Mouse (Mus musculus) right cerebral cortex, adult 2 months (tissue): Measurements from ENCODE around the gene Prss50.
A peak's percentile ranks its signal among the peaks of the same experiment; 100 is the strongest.

ENCODE experiments used
- DNase-seq, 2 experiments: peaks; one replicate each; pipeline ENCODE4 v3.0.0; 2021 to 2022; ENCODE audit warnings: low spot score in 2 of 2

Prss50 gene

DNA sequence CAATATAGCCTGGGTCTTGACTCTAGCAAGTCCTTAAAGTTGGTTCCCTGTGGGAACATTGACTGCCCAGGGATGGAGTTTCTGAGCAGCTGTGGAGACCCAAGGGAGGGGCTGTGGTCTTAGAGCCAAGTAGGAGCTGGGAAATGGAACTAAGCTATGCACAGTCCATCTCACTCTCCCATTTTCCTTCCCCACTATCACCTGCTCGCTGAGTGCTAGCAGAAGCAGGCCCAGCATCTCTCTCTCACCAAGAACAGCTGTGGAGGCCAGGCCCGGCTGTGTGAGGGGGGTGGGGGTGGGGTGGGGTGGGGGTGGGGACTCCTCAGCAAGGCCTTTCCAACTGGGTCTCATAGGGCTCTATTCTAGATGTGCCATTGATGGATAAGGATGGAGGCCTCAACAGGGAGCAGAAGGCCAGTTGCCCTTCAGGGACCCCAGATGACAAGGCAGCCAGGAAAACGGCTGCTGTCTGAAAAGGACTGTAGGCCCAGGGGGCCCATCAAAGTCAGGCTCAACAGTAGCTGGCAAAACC, 17.0 kb downstream of the Prss50 start:
- DNase-seq: no peak

DNA sequence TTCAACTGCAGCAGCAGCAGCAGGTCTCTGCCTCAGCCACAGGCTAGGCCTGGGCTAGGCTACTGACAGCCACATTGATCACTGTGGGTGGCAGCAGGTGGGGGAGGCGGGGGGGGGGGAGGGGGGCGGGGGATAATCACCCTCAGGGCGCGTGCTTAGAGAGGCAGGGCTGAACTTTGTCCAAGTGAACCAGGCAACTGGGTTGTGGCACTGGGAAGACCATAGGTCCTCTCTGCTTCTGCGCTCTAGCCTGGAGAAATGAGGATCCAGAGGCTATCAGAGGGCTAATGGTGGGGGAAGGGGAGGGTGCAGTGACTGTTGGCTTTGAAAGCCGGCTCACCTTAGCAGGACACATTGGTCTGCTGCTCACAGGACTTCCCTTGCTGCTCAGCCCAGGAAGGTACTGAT, 17.5 kb downstream of the Prss50 start:
- DNase-seq: no peak

DNA sequence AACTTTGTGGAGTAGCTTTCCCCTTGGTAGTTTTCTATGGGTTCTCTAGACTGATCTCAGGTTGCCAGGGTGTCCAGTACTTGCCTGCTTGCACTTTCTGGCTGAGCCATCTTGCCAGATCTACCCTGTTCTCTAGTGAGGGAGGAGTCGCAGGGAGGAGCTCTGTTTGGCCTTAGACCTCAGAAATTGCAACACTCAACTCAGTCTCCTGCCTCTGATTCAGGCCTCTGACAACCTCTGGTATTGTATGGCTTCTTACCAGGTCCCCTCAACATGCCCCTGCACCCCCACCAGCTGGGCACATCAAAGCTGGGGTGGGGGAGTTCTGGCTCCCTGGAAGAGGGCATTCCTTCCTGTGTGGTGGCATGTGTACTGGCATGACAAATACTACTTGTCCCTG, 19.6 kb downstream of the Prss50 start:
- no peak for DNase-seq

- peak in 1 of 2 experiments; percentile 18 for DNase-seq
Observed at GRCm38 (mm10) chr9:110877888-110878287, 20.1 kb downstream of the Prss50 start.

DNA sequence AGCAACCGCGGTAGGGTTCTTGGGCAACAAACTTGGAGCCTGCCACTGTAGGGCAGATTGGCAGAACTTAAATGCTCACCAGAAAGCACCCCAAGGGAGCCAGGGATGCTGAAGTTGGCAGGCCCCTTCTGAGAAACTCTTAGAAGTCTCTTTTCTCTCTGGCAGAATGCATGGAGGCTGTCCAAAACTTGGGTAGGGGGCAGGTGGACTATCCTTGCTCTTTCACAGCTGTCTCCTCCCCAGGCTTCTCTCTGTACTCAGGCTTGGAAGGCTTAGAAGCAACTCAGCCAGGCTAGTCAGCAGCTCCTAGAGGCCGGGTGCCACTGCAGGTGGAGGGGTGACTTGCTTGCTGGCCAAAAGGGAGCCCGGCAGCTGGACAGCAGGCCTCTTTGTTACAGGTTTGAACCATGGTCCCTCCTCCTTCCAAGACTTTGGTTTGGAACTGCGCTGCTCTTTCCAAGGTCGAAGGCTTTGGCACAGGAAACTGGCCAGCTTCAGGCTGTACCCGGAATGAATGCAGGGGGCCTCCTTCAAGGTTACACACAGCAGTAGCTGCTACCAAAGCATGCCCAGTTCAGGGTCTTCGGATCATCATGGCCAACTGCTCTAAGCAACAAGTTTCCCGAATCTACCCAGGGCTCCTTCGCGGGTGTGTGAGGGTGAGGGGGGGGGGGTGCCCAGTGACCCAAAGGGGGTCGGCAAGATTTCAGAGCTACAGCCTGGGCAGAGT, 21.6 kb downstream of the Prss50 start, which contains the start of gene Als2cl:
Gene Als2cl (plus strand): TSS at position 680 of the 730 bp plus-strand sequence.
- DNase-seq: peak; percentile 15 to 25

GRCm38 (mm10) chr9:110879998-110880561, 22.3 kb downstream of the Prss50 start, which contains the start of gene Tmie:
Gene Tmie (minus strand): TSS chr9:110880113.
- DNase-seq: peak; percentile 14 to 18

DNA sequence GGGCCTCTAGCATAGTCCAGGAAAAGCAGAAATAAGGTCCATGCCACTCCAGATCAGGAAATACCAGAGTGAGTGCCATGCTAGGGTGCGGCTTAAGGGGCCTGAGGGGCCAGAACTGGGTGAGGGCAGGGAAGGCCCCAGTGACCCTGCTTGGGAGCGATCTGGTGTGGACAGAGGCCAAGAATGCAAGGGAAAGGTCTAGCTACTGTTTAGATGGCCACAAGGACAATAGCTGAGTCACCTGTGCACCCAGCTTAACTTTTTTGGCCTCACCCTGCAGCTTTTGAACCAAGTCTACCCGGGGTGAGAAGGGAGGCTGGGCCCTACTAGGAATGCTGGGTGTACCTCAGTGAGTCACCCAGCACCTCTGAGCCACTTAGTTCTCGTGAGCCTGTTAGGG, 23.0 kb downstream of the Prss50 start:
- DNase-seq: no peak

DNA sequence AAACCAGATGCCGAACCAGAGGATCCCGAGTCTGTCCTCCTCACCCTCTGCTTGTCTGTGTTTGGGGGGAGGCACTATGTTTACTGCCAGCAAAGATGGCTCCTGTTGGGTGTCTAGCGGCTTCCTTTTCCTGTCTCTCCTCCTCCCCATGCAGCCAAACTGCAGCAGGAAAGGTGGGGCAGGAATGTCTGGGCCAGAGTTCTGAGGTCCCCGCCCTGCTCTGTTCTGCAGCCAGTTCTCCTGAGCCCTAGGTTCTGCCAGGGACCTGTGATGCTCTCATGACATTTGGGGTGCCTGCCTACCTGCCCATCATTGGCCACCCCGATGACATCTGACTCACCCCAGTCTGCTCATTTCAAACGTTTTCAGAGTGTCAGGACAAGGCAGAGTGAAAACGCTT, 24.2 kb downstream of the Prss50 start:
- no peak for DNase-seq

DNA sequence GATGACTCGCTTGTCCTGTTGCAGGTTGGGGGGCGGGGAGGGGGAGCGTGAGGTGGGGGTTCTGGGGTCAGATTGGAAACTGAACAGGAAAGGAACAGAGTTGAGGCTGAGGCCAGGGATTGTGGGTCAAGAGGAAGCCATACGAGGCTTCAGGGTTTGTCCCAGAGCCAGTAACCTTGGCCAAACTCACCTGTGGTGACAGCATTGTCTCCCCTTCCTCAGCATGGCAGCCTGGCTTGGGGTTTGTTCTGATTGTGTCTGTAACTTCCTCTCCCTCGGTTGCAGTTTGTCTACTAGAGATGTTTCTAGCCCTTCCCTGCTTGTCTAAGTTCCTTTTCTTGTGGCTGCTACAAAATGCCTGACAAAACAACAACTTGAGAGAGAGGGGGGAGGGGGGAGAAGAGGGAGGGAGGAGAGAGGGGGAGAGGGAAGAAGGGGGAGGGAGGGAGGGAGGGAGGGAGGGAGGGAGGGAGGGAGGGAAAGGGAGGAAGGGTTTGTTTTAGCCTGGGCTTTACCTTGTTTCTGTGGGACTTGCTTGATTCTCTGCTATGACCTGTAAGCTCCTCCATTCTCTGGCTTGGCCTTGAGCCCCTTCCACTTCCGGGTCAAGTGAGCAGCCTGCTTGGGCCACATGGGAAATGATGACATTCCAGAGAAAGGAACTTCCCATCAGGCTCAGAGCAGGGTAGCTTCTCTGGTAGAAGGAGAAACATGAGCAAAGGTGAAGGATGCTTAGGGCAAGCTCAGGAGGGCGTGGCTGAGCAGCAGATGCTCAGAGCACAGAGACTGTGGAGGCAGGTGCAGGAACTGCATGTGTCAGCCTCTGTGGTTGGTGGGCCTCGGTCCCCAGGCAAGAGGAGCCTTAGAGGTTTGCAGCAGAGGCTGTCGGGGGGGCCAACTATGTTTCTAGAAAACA, 29.9 kb downstream of the Prss50 start:
- no peak for DNase-seq

DNA sequence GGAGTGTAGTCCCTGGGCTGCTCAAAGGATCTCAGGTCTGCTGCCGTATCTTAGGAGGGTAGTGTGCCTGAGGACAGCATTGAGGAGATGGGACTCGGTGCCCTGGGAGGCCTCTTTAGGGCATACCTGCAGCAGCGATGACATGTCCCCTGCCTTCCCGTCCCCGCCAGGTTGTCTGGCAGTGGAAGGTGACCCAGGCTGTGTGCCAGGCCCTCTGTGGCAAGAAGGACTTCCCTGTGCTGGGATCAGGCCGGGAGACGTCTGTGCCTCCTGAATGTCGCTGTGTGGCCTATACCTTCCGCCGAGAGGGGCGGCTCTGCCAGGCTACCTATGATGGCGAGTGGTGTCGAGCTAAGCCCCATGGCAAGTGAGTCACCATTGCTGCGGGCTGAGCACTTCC, 31.2 kb downstream of the Prss50 start:
- DNase-seq: no peak

DNA sequence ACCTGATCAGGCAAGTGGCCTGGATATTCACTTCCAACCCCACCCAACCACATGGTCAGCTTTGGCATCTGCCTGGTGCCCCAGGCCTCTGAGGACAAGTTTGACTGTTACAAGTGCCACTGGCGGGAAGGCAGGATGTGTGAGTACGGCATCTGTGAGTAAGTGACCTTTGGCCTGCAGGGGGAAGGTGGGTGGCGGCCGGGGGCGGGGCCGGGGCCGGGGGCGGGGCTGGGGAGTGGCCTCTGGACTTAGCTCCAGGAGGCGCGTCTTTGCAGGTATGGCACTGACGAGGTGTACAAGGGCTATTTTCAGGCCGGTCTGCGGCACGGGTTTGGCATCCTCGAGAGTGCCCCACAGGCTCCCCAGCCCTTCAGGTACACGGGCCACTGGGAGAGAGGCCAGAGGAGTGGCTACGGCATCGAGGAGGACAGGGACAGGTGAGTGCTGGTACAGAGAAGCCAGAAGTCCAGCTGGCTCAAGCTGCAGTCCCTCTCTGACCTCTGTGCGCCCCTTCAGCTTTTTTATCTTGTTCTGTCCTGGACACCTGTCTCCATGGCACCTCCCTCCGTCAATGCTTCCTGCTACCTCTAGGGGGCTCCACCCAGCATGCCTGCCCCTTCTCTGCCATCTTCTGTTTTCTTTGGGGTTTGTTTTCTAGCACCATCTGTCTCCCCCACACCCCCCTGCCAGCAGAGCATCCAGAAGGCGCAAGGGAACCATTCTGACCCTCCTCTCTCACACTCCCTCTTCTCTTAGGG, 32.4 kb downstream of the Prss50 start:
- no peak for DNase-seq

- no peak for DNase-seq
Observed at GRCm38 (mm10) chr9:110891077-110891828, 33.5 kb downstream of the Prss50 start.

GRCm38 (mm10) chr9:110892552-110892951, 34.8 kb downstream of the Prss50 start:
- no peak for DNase-seq

- DNase-seq: no peak
Observed at GRCm38 (mm10) chr9:110893429-110893828, 35.7 kb downstream of the Prss50 start.

- no peak for DNase-seq
Observed at GRCm38 (mm10) chr9:110895507-110895906, 37.7 kb downstream of the Prss50 start.

DNA sequence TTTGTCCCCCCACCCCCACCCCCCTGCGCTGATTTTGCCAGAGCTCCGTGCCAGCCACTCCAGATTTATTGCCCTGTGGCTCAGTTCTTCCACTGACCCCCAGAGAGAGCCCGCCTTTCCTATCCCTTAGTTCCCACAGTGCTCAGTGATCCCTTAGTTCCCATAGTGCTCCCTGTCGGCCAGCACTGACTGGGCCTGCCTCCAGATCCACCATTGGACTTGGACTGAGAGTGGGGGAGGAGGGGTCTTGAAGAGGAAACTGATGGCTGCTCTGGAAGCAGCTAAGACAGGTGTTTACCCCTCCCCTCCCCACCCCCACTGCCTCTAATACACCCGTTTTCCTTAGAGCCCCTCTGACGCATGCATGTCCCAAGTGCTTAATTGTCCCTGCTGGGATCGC, 38.2 kb downstream of the Prss50 start:
- no peak for DNase-seq

GRCm38 (mm10) chr9:110896595-110896994, 38.8 kb downstream of the Prss50 start:
- DNase-seq: no peak

DNA sequence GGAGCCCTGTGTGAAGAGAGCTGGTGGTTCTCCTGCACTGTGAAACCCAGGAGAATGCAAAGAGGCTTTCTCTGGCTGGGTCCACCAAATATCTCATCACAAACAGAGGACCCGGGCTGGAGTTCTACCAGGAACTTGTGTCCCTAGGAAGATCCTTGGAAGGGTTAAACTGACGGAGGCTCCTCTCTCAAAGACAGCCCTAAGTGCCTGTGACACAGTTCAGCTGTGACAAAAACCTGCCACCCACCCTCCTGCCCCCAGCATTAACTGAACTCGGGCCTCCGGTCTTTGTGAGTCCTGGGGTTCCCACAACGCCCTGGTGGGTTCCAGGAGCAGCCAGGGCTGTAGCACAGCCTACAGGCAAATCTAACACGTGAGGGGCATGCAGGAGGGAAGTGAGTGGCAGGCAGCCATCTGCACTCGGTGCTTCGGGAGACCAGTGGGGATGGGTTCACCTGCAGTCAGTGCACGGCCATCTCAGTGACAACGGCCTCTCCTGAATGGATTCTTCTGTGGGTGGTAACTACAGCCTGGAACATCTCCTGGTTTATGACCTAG, 41.8 kb downstream of the Prss50 start:
- DNase-seq: no peak

GRCm38 (mm10) chr9:110901204-110901603, 43.4 kb downstream of the Prss50 start:
- DNase-seq: no peak

- DNase-seq: no peak
Observed at GRCm38 (mm10) chr9:110902271-110902670, 44.5 kb downstream of the Prss50 start.
